Comparison of ENCODE assay signal across 16 mouse cellular contexts in the genomic region with DNA sequence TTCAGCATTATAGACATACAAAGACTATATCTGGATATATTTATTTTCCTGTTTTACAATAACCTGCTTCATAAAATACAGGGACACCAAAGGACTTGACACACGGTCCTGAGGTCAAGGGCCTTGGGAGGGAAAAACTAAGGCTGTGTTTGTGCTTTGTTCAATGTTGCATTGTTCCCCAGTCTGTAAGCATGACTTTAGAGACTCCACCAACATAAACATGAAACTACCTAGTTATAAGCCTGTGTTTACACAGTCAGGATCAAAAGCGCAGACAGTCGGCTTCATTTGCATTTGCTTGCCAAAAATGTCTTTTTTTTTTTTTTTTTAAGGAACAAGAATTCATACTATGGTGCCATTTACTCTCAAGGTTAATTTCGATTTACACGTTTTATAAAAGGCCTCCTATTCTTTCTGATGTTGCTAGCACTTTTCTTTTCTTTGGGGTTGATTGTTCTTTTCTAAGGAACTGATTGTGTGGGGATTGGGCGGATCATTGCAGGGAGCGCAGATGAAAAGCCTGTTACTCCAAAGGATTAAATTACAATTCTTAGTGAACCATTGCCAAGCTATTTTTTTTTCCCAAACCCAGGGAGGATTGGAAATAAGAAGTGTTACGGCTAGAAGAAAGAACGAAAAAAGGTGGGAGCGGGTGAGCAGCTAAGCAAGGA. TPM values are rescaled to one million over a fixed set of nuclear protein-coding genes. Genes with fewer than 3 reads are reported as not detected.
DNase-seq lines count a peak whose midpoint lies in the region; ATAC-seq and TF ChIP-seq lines count a peak whose summit lies in the region.
"Had no signal": no experiment of that assay in that cellular context is flagged by ENCODE, and none has a peak within 500 bp of the region (broad histone marks: within the 10 kb centered on the region; RNA-seq: fewer than 3 reads in every experiment).

No protein-coding gene starts in this region.

- no peaks in the 10 kb centered on the region for H3K36me3 ChIP-seq in hindbrain, postnatal 0 days (ENCODE audit: insufficient read depth, low read length)
- no peaks in the 10 kb centered on the region for H3K36me3 ChIP-seq in hindbrain, embryonic 16.5 days (ENCODE audit: control insufficient read depth, insufficient read depth, low read length)
- H3K36me3 ChIP-seq in midbrain, embryonic 12.5 days, result no peaks in the 10 kb centered on the region
- no peaks in the 10 kb centered on the region for H3K36me3 ChIP-seq in midbrain, postnatal 0 days (ENCODE audit: insufficient read depth, low read length)
- H3K36me3 ChIP-seq in forebrain, postnatal 0 days (ENCODE audit: insufficient read depth), result no peaks in the 10 kb centered on the region
- H3K36me3 ChIP-seq: embryonic facial prominence, embryonic 12.5 days; lung, embryonic 15.5 days; neural tube, embryonic 13.5 days had no signal

- H3K9me3 ChIP-seq in hindbrain, postnatal 0 days (ENCODE audit: low read length), result no peaks in the 10 kb centered on the region
- H3K9me3 ChIP-seq in hindbrain, embryonic 16.5 days (ENCODE audit: control insufficient read depth, low read length), result no peaks in the 10 kb centered on the region
- H3K9me3 ChIP-seq in midbrain, embryonic 12.5 days, result no peaks in the 10 kb centered on the region
- no peaks in the 10 kb centered on the region for H3K9me3 ChIP-seq in midbrain, postnatal 0 days (ENCODE audit: low read length)
- no peaks in the 10 kb centered on the region for H3K9me3 ChIP-seq in forebrain, postnatal 0 days (ENCODE audit: low read length)
- H3K9me3 ChIP-seq: embryonic facial prominence, embryonic 12.5 days; lung, embryonic 15.5 days; neural tube, embryonic 13.5 days had no signal

- TF ChIP-seq CTCF in hindbrain, postnatal 0 days (IDR thresholded peaks at IDR 0.05; ENCODE audit: low read depth), result no peak
- TF ChIP-seq CTCF in midbrain, postnatal 0 days (IDR thresholded peaks at IDR 0.05), result no peak
- no peak for TF ChIP-seq CTCF in forebrain, postnatal 0 days (IDR thresholded peaks at IDR 0.05; ENCODE audit: low read depth)
- TF ChIP-seq CTCF in cerebellum, adult 2 months (IDR thresholded peaks at IDR 0.05; ENCODE audit: borderline replicate concordance, insufficient read depth, low read depth, low read length), result no peak

- WGBS in hindbrain, postnatal 0 days, result 39% methylated on average over 10 of the region's 10 CpGs
- WGBS in hindbrain, embryonic 16.5 days, result 27% methylated on average over 10 of the region's 10 CpGs
- WGBS in midbrain, embryonic 12.5 days, result 13% methylated on average over 10 of the region's 10 CpGs
- WGBS in midbrain, postnatal 0 days, result 23% methylated on average over 10 of the region's 10 CpGs
- 13% methylated on average over 10 of the region's 10 CpGs for WGBS in forebrain, postnatal 0 days
- WGBS in cerebellum, adult 2 months, result 63% methylated on average over 10 of the region's 10 CpGs

- no peak for ATAC-seq in hindbrain, postnatal 0 days
- ATAC-seq in hindbrain, embryonic 16.5 days, result no peak
- ATAC-seq in midbrain, embryonic 12.5 days (ENCODE audit: low FRiP score, low read depth), result peak; percentile 63; the same call in 1 of the 2 replicates
- no peak for ATAC-seq in midbrain, postnatal 0 days (ENCODE audit: low FRiP score)
- ATAC-seq in forebrain, postnatal 0 days, result peak; percentile 67; the same call in 1 of the 2 replicates
- no peak for ATAC-seq in inflammation-experienced regulatory T-cells, adult 6 months

- no peak for TF ChIP-seq POLR2A in cerebellum, adult 2 months (IDR thresholded peaks at IDR 0.05; ENCODE audit: borderline replicate concordance, insufficient read depth, low read length)

- no peak overlapping the region for H3K9ac ChIP-seq in hindbrain, postnatal 0 days (replicated peaks; ENCODE audit: low read length)
- H3K9ac ChIP-seq in hindbrain, embryonic 16.5 days (ENCODE audit: low read depth, low read length), result no peak overlapping the region
- H3K9ac ChIP-seq in midbrain, embryonic 12.5 days (replicated peaks), result no peak overlapping the region
- no peak overlapping the region for H3K9ac ChIP-seq in midbrain, postnatal 0 days (replicated peaks; ENCODE audit: low read length, poor library complexity, severe bottlenecking)
- H3K9ac ChIP-seq in forebrain, postnatal 0 days, result no peak overlapping the region
- H3K9ac ChIP-seq: embryonic facial prominence, embryonic 12.5 days; lung, embryonic 15.5 days; neural tube, embryonic 13.5 days had no signal

- no peak overlapping the region; the same call in 1 of the 2 replicates for H3K27ac ChIP-seq in hindbrain, postnatal 0 days
- H3K27ac ChIP-seq in hindbrain, embryonic 16.5 days (ENCODE audit: low read depth, low read length), result no peak overlapping the region
- no peak overlapping the region for H3K27ac ChIP-seq in midbrain, embryonic 12.5 days (replicated peaks)
- H3K27ac ChIP-seq in midbrain, postnatal 0 days (ENCODE audit: low read depth, low read length), result no peak overlapping the region
- H3K27ac ChIP-seq in forebrain, postnatal 0 days (ENCODE audit: low read depth, low read length), result peak overlapping the region; percentile 29; the same call in 1 of the 2 replicates
- H3K27ac ChIP-seq in cerebellum, adult 2 months (ENCODE audit: insufficient read depth, low read length), result no peak overlapping the region
- H3K27ac ChIP-seq: embryonic facial prominence, embryonic 12.5 days; lung, embryonic 15.5 days; neural tube, embryonic 13.5 days; stomach, postnatal 0 days had no signal

- H3K27me3 ChIP-seq in hindbrain, postnatal 0 days (ENCODE audit: insufficient read depth, low read length), result no peaks in the 10 kb centered on the region
- H3K27me3 ChIP-seq in hindbrain, embryonic 16.5 days (replicated peaks; ENCODE audit: control insufficient read depth, insufficient read depth, low read length), result no peaks in the 10 kb centered on the region
- H3K27me3 ChIP-seq in midbrain, embryonic 12.5 days, result peaks cover 14% of the 10 kb centered on the region
- no peaks in the 10 kb centered on the region for H3K27me3 ChIP-seq in midbrain, postnatal 0 days (ENCODE audit: insufficient read depth, low read length)
- H3K27me3 ChIP-seq in forebrain, postnatal 0 days (ENCODE audit: insufficient read depth, low read length), result no peaks in the 10 kb centered on the region
- H3K27me3 ChIP-seq in cerebellum, adult 2 months (ENCODE audit: control insufficient read depth, insufficient read depth, low read length), result no peaks in the 10 kb centered on the region
- H3K27me3 ChIP-seq: embryonic facial prominence, embryonic 12.5 days; lung, embryonic 15.5 days; neural tube, embryonic 13.5 days had no signal

- no peak overlapping the region for H3K4me2 ChIP-seq in hindbrain, postnatal 0 days (ENCODE audit: low read depth, low read length)
- no peak overlapping the region for H3K4me2 ChIP-seq in hindbrain, embryonic 16.5 days (ENCODE audit: low read length)
- H3K4me2 ChIP-seq in midbrain, embryonic 12.5 days (replicated peaks), result no peak overlapping the region
- no peak overlapping the region for H3K4me2 ChIP-seq in midbrain, postnatal 0 days (ENCODE audit: low read depth, low read length, poor library complexity, severe bottlenecking)
- no peak overlapping the region for H3K4me2 ChIP-seq in forebrain, postnatal 0 days (ENCODE audit: low read depth)
- H3K4me2 ChIP-seq: embryonic facial prominence, embryonic 12.5 days; lung, embryonic 15.5 days; neural tube, embryonic 13.5 days had no signal

- no peaks in the 10 kb centered on the region for H3K4me1 ChIP-seq in hindbrain, postnatal 0 days (ENCODE audit: insufficient read depth, low read length)
- H3K4me1 ChIP-seq in hindbrain, embryonic 16.5 days (ENCODE audit: control insufficient read depth, insufficient read depth, low read depth, low read length), result no peaks in the 10 kb centered on the region; the same call in 1 of the 2 replicates
- H3K4me1 ChIP-seq in midbrain, embryonic 12.5 days, result peaks cover 12% of the 10 kb centered on the region
- H3K4me1 ChIP-seq in midbrain, postnatal 0 days (ENCODE audit: insufficient read depth, low read length), result no peaks in the 10 kb centered on the region
- H3K4me1 ChIP-seq in forebrain, postnatal 0 days (ENCODE audit: insufficient read depth), result no peaks in the 10 kb centered on the region; the same call in 1 of the 2 replicates
- no peaks in the 10 kb centered on the region for H3K4me1 ChIP-seq in cerebellum, adult 2 months (ENCODE audit: control insufficient read depth, insufficient read depth, low read length)
- H3K4me1 ChIP-seq: embryonic facial prominence, embryonic 12.5 days; neural tube, embryonic 13.5 days had no signal

- DNase-seq in hindbrain, postnatal 0 days (ENCODE audit: low spot score), result peak; percentile 25
- DNase-seq in midbrain, postnatal 0 days (ENCODE audit: low spot score), result no peak
- peak; percentile 24 for DNase-seq in forebrain, postnatal 0 days
- DNase-seq in cerebellum, adult 2 months, result no peak
- DNase-seq in adrenal gland, adult 2 months, result no peak
- DNase-seq: cerebellum, adult 11-12 months; heart, postnatal 4 days; left cerebral cortex, postnatal 4 days; right cerebral cortex, postnatal 14 days had no signal

- H3K4me3 ChIP-seq in hindbrain, postnatal 0 days (ENCODE audit: low read length), result no peak overlapping the region
- no peak overlapping the region for H3K4me3 ChIP-seq in hindbrain, embryonic 16.5 days (ENCODE audit: low read length)
- no peak overlapping the region for H3K4me3 ChIP-seq in midbrain, embryonic 12.5 days
- H3K4me3 ChIP-seq in midbrain, postnatal 0 days (ENCODE audit: low read depth, low read length), result no peak overlapping the region
- H3K4me3 ChIP-seq in forebrain, postnatal 0 days (ENCODE audit: low read depth, low read length), result no peak overlapping the region
- H3K4me3 ChIP-seq in cerebellum, adult 2 months (replicated peaks; ENCODE audit: insufficient read depth, low read depth, low read length), result no peak overlapping the region
- H3K4me3 ChIP-seq: embryonic facial prominence, embryonic 12.5 days; lung, embryonic 15.5 days; neural tube, embryonic 13.5 days had no signal

RNA-seq across cellular contexts. Expression of a gene that starts 41.6 kb away (rescaled TPM):
- 23.1 and 32.2 TPM in 2 replicates for total RNA-seq in hindbrain, postnatal 0 days (2014; rRNA removed)
- polyA plus RNA-seq in hindbrain, postnatal 0 days (2015; fragmentation: Nextera tagmentation; extraction: Ambion mirVana), result 5.8 and 6.9 TPM in 2 replicates
- 3.7 and 3.9 TPM in 2 replicates for polyA plus RNA-seq in hindbrain, embryonic 16.5 days (2015; fragmentation: Nextera tagmentation; extraction: Ambion mirVana)
- polyA plus RNA-seq in midbrain, embryonic 12.5 days (2016; fragmentation: Nextera tagmentation; extraction: Ambion mirVana), result 20.8 and 21.7 TPM in 2 replicates
- 11.1 and 16.4 TPM in 2 replicates for total RNA-seq in midbrain, postnatal 0 days (2014; rRNA removed)
- polyA plus RNA-seq in midbrain, postnatal 0 days (2015; fragmentation: Nextera tagmentation; extraction: Ambion mirVana), result 5.0 and 5.1 TPM in 2 replicates
- total RNA-seq in forebrain, postnatal 0 days (2014; rRNA removed), result 26.4 and 41.7 TPM in 2 replicates
- polyA plus RNA-seq in forebrain, postnatal 0 days (2015; fragmentation: Nextera tagmentation; extraction: Ambion mirVana), result 8.9 and 9.9 TPM in 2 replicates
- polyA plus RNA-seq in cerebellum, adult 2 months (2012; rRNA removed), result 12.2 and 18.0 TPM in 2 replicates
- total RNA-seq in adrenal gland, adult 2 months (2021), result 10 to 100 TPM; 32.3 to 32.5 TPM
- polyA plus RNA-seq in adrenal gland, adult 2 months (2012; rRNA removed), result 4.0 and 4.4 TPM in 2 replicates
- polyA plus RNA-seq in inflammation-experienced regulatory T-cells, adult 6 months (2017; shearing (Covaris generic)), result 10 to 100 TPM; 24.8 to 33.6 (median 30.3) TPM

Comparison
In these comparisons a context has a peak if more than half of its experiments do, and no peak if none do; other contexts are left out.
1. ATAC-seq: peak in midbrain, embryonic 12.5 days (single experiment) and forebrain, postnatal 0 days (single experiment); none in hindbrain, postnatal 0 days (single experiment), hindbrain, embryonic 16.5 days (single experiment), midbrain, postnatal 0 days (single experiment) and inflammation-experienced regulatory T-cells, adult 6 months (single experiment).
2. DNase-seq: peak in hindbrain, postnatal 0 days (single experiment) and forebrain, postnatal 0 days (single experiment); none in midbrain, postnatal 0 days (single experiment), cerebellum, adult 2 months (0 of 2) and adrenal gland, adult 2 months (single experiment).